Mouse (Mus musculus) brown adipose tissue, adult 24 weeks (tissue): ENCODE results near the gene Pigz. TPM values are rescaled to one million over a fixed set of nuclear protein-coding genes. Genes with fewer than 3 reads are reported as not detected.

Experiments used
- H3K27ac ChIP-seq: fragments of 200-500 bp; replicated peaks from 2 replicates; pipeline ENCODE4 v1.5.1; 2012; ENCODE audit warnings: low read depth, mild to moderate bottlenecking, low read length
- H3K4me1 ChIP-seq: fragments of 200-500 bp; 2 replicates; pipeline ENCODE4 v1.6.1; 2012; ENCODE audit warnings: low read length, mixed read lengths; ENCODE audit not compliant: control insufficient read depth, insufficient read depth, insufficient read length
- H3K4me3 ChIP-seq: fragments of 200-500 bp; 2 replicates; pipeline ENCODE4 v1.5.1; 2012; ENCODE audit warnings: low read depth, mild to moderate bottlenecking, low read length, moderate library complexity; ENCODE audit not compliant: insufficient read depth
- polyA plus RNA-seq: library from polyadenylated mRNA; stranded (reverse); fragments of >200 nt; gene quantifications from 2 replicates; pipeline ENCODE4 v1.2.4, GENCODE M21; 2012; ENCODE audit not compliant: missing spikeins, insufficient read depth, insufficient read length

Pigz gene
- polyA plus RNA-seq, 1 experiment = not detected

DNA sequence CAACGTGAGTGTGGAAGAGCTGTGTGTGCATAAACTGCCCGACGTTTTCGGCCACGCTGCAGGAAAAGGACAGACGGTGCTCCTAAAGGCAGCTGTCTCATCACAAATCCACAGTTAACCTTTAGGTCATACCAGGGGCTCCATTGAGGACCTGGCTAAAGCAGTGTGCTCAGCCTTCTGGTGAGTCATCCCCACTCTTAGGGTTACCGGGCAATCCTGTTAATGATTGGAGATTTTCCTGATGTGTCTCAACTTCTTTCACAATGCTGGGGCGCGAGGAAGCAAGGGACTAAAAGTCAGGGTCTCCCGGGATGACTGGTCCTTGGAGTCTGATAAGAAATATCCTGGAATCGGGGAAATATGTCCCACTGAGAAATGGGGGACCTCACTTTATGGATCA lies 15.9 kb upstream of the Pigz start:
- Histone ChIP-seq H3K4me3 (no peak overlapping the region), H3K4me1 (no peaks in the 10 kb centered on the region), H3K27ac (no peak overlapping the region)

DNA sequence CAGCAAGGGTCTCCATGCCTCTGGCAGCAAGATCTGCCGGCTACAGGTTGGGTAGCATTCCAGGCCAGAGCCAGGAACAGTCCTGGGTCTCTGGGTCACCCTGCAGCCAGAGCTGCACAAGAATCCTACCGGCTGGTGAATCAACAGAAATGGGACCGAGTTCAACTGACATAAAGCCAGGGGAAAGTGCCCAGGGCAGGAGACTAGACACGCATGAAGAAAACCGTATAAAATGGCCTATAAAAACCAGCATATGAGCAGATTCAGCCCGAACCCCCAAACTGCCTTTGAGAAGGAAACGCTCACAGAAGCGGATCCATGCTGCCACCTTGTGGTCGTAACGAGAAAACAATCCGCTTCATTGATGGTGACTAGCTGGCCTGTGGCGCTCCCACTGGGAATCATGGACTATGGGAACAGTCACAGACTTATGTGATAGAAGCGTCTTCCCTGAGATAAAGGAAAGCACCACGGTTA lies 15.4 kb upstream of the Pigz start:
- Histone ChIP-seq H3K27ac (no peak overlapping the region), H3K4me1 (no peaks in the 10 kb centered on the region), H3K4me3 (no peak overlapping the region)

DNA sequence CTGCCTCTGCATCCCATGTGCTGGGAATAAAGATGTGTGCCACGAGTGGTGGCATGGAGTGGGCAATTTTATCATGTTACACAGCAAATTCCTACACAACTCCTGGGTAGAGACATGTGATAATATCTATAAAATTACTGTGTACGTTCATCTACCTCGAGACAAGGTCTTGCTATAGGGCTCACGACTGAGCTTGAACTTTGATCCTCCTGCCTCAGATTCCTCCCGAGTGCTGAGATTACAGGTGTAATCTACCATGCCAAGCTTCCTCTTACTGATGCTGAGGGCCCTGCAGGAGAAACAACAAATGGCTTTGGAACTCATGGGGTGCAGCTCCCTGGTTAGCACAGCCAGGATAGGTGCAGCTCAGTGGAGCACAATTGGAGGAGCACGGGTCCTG lies 9.3 kb upstream of the Pigz start:
- H3K4me3 ChIP-seq = no peak overlapping the region
- H3K4me1 ChIP-seq = no peaks in the 10 kb centered on the region
- no peak overlapping the region for H3K27ac ChIP-seq

DNA sequence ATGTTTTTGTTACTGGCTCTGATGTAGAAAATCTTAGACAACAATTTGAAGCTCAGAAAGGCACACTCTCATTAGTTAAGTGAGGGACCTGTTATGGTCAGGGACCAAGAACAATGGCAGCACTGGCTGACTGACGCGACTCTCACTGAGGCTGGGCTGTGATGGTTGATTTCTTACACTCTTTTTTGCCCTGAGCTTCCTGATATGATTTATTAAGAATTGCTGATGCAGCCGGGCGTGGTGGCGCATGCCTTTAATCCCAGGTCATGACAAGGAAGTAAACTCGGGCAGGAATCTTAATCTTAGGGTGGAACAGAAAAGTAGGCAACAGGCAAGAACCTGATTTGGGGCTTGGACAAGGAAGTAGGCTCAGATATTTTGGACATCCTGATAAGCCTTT lies 7.6 kb upstream of the Pigz start:
- Histone ChIP-seq H3K4me3 (no peak overlapping the region), H3K4me1 (no peaks in the 10 kb centered on the region), H3K27ac (no peak overlapping the region)

GRCm38 (mm10) chr16:31926547-31927182 lies 7.0 kb upstream of the Pigz start:
- no peaks in the 10 kb centered on the region for H3K4me1 ChIP-seq
- no peak overlapping the region for H3K4me3 ChIP-seq
- no peak overlapping the region for H3K27ac ChIP-seq

DNA sequence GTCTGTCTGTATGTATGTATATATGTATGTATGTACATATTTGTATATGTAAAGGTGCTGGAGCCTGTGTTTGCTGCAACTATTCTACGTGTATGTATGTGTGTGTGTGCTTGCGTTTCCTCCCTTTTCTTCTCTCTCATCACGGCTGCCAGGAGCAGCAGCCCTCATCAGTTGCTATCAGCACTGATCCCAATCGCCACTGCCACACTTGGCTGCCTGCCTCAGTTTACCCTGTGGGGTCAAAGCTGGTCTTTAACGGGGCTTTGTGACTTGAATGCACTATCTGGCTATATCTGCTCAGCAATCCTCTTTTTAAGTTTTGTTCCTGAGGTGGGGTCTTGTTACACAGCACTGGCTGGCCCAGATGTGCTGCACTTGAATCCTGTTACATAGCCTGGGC lies 6.2 kb upstream of the Pigz start:
- no peak overlapping the region for H3K4me3 ChIP-seq
- no peaks in the 10 kb centered on the region for H3K4me1 ChIP-seq
- no peak overlapping the region for H3K27ac ChIP-seq

DNA sequence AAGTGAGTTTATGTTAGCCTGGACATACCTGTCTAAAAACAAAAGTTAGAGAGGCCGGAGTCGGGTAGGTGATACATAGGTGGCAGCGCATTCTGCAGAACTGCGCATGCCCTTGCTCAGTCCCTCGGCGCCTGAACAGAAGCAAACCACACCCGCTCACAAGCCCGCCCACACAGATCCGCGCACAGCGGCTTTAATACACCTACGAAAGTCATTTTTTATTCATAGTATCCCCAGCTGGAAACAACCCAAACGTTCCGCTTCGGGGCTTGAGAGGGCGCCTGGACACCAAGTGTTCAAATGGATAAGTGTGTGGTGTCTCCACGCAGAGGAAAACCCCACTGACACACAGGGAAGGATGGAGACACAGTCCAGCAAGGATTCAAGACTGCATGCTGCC lies 2.3 kb upstream of the Pigz start:
- Histone ChIP-seq H3K27ac (no peak overlapping the region), H3K4me1 (no peaks in the 10 kb centered on the region), H3K4me3 (no peak overlapping the region)

DNA sequence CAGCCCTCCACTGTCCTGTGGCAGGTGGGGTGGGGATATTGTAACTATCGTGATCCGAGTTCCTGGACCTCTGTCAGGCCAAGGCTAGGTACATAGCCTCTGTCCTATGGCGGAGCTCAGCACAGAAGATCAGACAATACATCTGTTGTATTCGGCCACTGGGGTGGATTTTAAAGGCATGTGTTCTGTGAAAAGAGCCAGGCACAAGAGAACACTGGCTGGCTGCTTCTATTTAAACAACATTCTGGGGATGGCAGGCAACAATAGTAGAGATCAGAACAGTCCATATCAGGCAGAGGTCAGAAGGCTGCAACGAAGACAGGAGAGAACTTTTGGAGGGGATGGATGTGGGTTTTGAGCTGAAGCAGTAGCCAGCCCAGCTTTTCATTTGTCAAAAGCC lies 1.4 kb upstream of the Pigz start:
- H3K4me1 ChIP-seq = no peaks in the 10 kb centered on the region
- no peak overlapping the region for H3K27ac ChIP-seq
- H3K4me3 ChIP-seq = no peak overlapping the region

DNA sequence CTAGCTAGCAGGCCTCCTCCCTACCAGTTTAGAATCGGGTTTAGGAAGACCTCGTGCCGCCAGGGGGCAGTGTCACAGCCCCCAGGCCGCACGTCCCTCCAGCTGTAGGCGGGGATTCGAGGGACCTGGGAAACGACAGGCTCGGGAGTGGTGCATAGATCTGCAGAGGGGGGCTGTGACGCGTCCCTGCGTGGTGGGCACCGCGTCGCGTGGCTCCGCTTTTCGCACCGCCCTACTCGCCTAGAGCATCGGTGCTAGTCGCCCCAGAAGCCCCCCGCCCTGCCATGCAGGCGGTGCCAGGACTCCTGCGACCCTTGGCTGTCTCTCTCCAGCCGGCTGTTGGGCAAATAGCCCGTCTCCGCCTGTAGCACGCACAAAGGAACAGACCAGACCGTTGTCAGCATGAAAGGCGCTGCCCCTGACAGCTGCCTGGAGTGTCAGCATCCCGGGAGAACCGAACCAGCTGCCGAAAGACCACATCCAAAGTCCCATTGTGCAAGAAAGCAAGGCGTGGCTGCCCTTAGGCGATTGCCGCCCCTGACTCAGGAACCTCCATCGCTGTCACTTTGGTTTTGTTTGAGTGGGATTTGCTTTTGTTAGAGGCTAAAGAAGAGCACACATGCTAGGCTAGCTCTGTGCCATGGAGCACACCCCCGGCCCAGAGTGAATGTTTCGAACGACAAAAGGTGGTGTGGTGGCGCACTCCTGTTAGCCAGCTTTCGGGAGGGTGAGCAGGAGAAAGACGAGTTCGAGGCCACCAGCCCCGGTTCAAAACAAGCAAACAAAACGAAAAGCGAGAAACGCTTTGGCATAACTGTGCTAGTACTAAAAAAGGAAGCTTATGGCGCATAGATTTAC lies 582 bp upstream of the Pigz start:
- H3K4me1 ChIP-seq = no peaks in the 10 kb centered on the region
- H3K4me3 ChIP-seq = peak overlapping the region; percentile 66
- H3K27ac ChIP-seq = peak overlapping the region; percentile 62

DNA sequence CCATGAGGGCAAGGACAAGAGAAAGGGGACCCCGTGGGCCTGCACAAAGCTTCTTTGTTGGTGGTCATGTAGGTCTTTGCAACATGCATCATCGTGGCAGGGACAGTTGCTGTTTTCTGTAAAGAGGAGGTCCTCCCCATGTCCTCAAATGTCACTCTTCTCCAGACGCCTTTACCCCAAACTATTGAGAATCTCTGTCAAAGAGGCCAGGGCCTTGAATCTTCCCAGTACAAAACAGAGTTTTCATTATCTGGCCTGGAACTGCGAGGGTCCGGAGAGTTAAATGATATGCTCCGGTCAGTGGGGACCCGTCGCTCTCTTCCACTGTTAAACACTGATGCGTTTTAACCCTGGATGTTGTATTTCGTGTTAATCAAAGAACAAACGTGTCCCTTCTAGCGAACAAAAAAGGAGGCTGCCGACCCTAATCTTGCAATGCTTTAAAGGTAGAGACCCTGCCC lies 929 bp downstream of the Pigz start:
- H3K4me1 ChIP-seq = no peaks in the 10 kb centered on the region
- peak overlapping the region; percentile 46 for H3K4me3 ChIP-seq

DNA sequence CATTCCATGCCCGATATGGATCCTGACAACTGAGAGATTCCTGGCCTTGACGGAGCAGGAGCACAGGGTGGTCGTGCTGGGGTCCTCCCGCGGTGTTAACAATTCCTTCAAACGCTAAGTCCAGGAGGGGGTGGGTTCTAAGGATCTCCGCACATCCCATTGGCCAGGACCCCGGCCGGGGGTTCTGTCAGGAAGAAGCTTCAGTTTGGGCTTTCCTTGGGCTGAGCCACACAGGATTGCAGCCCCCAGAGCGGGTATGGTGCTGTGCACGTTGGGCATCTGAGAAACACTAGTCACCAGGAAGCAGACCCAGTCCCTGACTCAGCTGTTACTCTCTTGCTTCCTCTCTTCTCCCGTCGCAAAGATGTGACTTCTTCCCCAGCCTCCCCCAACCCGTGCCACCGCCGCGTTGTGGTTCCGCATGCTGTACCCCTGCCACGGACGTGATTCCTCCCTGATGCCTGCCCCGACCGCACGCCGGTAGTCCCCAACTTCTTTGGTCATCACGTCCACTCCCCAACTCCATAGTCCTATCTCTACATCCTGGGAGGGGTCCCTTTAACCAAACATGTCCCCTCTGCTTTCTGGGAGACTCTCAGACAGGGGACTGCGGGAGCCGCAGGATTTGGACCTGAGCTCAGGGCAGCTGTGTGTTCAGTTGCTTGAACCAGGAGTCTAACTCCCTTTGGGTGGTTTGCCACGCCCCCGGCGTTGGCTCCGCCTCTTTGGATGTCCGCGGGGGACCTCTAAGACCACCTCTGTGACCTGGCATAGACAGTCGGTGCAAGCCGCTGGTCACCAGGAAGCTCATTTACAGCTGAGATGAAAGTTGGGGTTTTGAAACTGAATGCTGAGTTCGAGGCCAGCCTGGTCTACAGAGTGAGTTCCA lies 1.7 kb downstream of the Pigz start:
- H3K4me1 ChIP-seq = no peaks in the 10 kb centered on the region
- peak overlapping the region; percentile 46 for H3K4me3 ChIP-seq
- peak overlapping the region; percentile 14; the same call in 1 of the 2 replicates for H3K27ac ChIP-seq

More for the DNA sequence above, 929 bp downstream of the Pigz start:
- peak overlapping the region; percentile 62 for H3K27ac ChIP-seq

DNA sequence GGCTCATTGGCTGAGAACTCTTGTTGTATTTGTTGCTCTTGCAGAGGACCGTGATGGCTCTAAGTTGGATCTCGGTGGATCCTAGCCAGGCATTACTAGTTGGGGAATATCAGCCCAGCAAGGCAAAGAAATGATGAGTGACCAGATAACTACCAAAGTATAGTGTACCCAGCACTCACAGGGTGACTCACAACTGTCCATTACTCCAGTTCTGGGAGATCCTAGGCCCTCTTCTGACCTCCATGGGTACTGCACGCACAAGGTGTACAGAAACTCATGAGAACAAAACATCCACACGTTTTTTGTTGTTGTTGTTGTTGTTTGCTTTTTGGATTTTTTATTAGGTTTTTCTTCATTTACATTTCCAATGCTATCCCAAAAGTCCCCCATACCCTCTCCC lies 2.9 kb downstream of the Pigz start:
- no peaks in the 10 kb centered on the region for H3K4me1 ChIP-seq
- no peak overlapping the region for H3K27ac ChIP-seq
- no peak overlapping the region for H3K4me3 ChIP-seq

DNA sequence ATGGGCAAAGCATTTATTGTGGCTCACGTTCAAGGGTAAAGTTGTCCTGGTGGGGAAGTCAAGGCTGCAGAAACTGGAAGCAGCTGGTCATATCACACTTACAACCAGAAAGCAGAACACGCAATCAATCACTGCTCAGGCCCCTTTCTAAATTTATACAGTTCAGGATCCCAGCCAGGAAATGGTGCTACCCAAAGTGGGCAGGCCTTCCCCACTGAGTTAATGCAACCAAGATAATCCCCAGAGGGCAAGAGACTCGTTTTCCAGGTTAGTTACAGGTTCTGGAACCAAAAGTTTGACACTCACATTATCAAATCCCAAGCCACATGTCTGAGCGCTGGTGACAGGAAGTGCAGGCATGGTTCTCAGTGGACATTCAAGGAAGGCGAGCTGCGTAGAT lies 5.2 kb downstream of the Pigz start:
- no peak overlapping the region for H3K27ac ChIP-seq
- no peaks in the 10 kb centered on the region for H3K4me1 ChIP-seq

DNA sequence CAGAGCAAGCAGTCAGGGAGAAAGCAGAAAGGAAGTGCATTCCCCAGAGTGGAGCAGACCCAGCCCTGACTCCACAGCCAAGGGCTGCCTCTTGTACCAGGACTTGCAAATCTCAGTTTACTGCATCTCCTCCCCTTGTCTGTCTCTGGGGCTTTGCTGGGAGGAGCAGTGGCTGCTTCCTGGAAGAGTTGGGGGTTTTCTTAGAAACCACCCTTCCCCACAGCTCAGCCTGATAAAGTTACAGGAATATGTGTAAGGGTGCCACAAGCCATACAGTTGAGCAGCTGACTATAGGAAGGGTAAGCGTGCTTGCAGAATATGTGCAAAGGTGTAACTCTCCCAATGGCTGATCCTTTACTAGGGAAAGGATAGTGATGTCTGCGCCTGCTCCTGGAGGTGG lies 6.9 kb downstream of the Pigz start:
- Histone ChIP-seq H3K4me1 (no peaks in the 10 kb centered on the region; the same call in 1 of the 2 replicates), H3K4me3 (no peak overlapping the region), H3K27ac (no peak overlapping the region)

More for the DNA sequence above, 5.2 kb downstream of the Pigz start:
- H3K4me3 ChIP-seq = no peak overlapping the region

- peaks cover 4% of the 10 kb centered on the region for H3K4me1 ChIP-seq
- H3K27ac ChIP-seq = no peak overlapping the region
- H3K4me3 ChIP-seq = no peak overlapping the region
Observed at GRCm38 (mm10) chr16:31943980-31944379, 10.3 kb downstream of the Pigz start.
